Mouse (Mus musculus) megakaryocyte-erythroid progenitor cell, adult 5-6 weeks (primary cell): Measurements from ENCODE around the gene Slc35b1. TPM values are rescaled to one million over a fixed set of nuclear protein-coding genes. Genes with fewer than 3 reads are reported as not detected.

Source experiments
- ATAC-seq: replicated peaks from 2 replicates; pipeline ENCODE4 v1.8.0; 2016; ENCODE audit warnings: mild to moderate bottlenecking, inconsistent platforms; ENCODE audit not compliant: severe bottlenecking, poor library complexity, low FRiP score, low TSS enrichment
- total RNA-seq, 2 experiments: library from RNA; stranded (forward) in 1 of 2; stranded (reverse) in 1 of 2; fragments of 200-1000, 215-1000 nt in 1 of 2; fragments of >200 nt in 1 of 2; fragmentation: Nextera tagmentation in 1 of 2; gene quantifications; 2 replicates each; pipeline ENCODE4 v1.2.3; 2014 to 2017

The Slc35b1 gene
- total RNA-seq, 2 experiments from 2014 or later: 54.5 to 84.7 TPM

DNA sequence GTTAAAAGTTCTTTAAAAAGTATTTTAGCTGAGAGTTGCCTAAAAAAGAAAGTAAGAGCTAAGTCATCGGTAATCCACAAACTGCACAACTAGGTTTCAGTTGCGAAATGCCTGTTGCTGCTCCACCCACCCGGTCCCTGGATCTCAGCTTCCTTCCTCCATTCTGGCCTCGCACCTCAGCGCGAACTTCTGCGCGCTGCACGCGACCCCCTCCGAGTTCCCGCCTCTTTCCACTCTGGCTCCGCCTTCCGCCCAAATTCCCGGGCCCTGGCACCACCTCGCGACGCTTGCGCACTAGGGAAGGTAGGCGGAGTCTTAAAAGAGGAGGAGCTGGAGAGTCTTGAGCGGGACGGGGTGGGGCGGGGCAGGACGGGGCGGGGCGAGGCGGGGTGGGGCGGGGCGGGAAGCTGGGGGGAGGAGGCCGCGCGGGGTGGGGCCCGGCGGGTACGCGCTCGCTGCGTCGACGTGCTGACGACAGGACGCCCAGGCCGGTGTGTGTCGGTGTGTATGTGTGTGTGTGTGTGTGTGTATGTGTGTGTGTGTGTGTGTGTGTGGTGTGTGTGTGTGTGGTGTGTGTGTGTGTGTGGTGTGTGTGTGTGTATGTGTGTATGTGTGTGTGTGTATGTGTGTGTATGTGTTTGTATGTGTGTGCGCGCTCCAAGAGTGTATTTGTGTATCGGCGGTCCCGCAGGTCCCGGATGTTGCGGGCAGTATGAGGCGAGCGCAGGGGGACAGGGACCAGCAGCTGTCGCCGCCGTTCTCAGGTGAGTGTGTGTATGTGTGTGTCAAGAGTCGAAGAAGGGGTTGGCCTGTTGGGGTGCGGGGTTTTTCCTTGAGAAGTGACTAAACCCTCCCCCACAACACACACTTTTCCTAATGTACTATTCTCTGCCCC, 29.4 kb downstream of the Slc35b1 start, which contains the start of gene Spop:
Spop (plus strand) TSS at position 440 of the 895 bp plus-strand sequence.
- ATAC-seq: peak; percentile 85

- ATAC-seq: peak; percentile 87
These were observed 30.2 kb downstream of the Slc35b1 start for GRCm38 (mm10) chr11:95414536-95415161.

DNA sequence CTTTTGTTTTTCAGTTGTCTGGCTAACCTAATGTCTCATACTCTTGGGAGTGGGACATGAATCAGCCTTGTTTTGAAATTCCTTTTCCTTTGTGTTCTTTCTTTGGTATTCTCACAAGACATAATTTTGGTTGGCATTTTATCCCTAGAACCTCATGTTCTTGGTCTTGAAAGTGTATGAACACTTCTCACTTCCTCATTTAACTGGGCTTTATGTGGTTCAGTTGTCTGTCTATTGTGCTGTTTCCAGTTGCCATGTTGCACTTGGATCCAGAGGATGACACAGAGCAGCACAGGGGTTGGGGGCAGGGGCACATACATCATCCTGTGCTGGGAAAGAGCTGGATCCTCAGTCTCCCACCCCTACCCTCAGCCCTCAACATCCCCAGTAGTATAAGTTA, 31.4 kb downstream of the Slc35b1 start:
- ATAC-seq: no peak

- no peak for ATAC-seq
These were observed 32.8 kb downstream of the Slc35b1 start for GRCm38 (mm10) chr11:95417341-95417740.

GRCm38 (mm10) chr11:95420880-95421435, 36.5 kb downstream of the Slc35b1 start:
- ATAC-seq: no peak

- ATAC-seq: no peak
These were observed 39.0 kb downstream of the Slc35b1 start for GRCm38 (mm10) chr11:95423505-95423904.

DNA sequence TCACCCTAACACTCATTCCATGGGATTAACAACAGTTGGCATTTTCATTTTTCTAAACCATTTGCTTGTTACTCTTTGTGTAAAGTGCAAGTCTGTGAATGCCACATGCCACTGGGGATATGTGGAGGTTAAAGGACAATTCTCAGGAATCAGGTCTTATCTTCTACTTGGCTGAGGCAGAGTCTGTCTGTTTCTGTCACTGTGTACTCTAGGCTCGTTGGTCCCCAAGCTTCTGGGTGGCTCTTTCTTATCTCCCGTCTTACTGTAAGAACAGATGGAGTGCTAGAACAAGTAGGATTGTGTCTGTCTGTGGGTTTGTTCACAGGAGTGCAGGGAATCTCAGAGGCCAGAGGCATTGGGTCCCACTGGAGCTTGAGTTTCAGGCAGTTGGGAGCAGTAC, 46.9 kb downstream of the Slc35b1 start:
- peak; percentile 87 for ATAC-seq

DNA sequence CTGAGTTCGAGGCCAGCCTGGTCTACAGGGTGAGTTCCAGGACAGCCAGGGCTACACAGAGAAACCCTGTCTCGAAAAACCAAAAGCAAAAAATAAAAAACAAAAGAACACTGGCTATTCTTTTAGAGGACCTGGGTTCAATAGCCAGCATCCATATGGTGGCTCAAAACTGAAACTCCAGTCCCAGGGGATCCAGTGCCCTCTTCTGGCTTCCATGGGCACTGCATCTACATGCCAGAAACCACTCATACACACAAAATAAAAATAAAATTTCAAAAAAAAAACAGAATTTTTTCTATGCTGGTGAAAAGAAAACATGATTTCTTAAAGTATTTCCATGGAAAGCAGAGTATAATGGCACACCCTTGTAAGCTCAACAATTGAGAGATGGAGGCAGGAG, 47.7 kb downstream of the Slc35b1 start:
- no peak for ATAC-seq

Other genes starting within 250 kb of the Slc35b1 start
- gene Dlx4, start 238.4 kb upstream of the Slc35b1 start, total RNA-seq (2014; fragmentation: Nextera tagmentation): not detected in 2 replicates
- gene Dlx4, start 238.4 kb upstream of the Slc35b1 start, total RNA-seq (2017): not detected in 2 replicates
- not detected in 2 replicates for gene Tac4, start 123.2 kb upstream of the Slc35b1 start, total RNA-seq (2014; fragmentation: Nextera tagmentation)
- not detected in 2 replicates for gene Tac4, start 123.2 kb upstream of the Slc35b1 start, total RNA-seq (2017)
- gene Kat7, start 74.4 kb upstream of the Slc35b1 start, total RNA-seq (2014; fragmentation: Nextera tagmentation): 62.2 and 67.6 TPM in 2 replicates
- gene Kat7, start 74.4 kb upstream of the Slc35b1 start, total RNA-seq (2017): 60.5 and 78.9 TPM in 2 replicates
- gene Fam117a, start 47.7 kb upstream of the Slc35b1 start, total RNA-seq (2014; fragmentation: Nextera tagmentation): 68.2 and 71.9 TPM in 2 replicates
- 49.9 and 50.2 TPM in 2 replicates for gene Fam117a, start 47.7 kb upstream of the Slc35b1 start, total RNA-seq (2017)
- 51.5 and 55.3 TPM in 2 replicates for gene Spop, start 29.4 kb downstream of the Slc35b1 start, total RNA-seq (2014; fragmentation: Nextera tagmentation)
- gene Spop, start 29.4 kb downstream of the Slc35b1 start, total RNA-seq (2017): 37.5 and 45.5 TPM in 2 replicates
- gene Nxph3, start 129.9 kb downstream of the Slc35b1 start, total RNA-seq (2014; fragmentation: Nextera tagmentation): not detected in 2 replicates
- not detected in 2 replicates for gene Nxph3, start 129.9 kb downstream of the Slc35b1 start, total RNA-seq (2017)
- gene Ngfr, start 203.0 kb downstream of the Slc35b1 start, total RNA-seq (2014; fragmentation: Nextera tagmentation): not detected in 2 replicates
- gene Ngfr, start 203.0 kb downstream of the Slc35b1 start, total RNA-seq (2017): not detected in 2 replicates